Mouse (Mus musculus): ENCODE results near the gene Gbp2.
A peak's percentile ranks its signal among the peaks of the same experiment; 100 is the strongest.

Gene Gbp2

GRCm38 (mm10) chr3:142620111-142620955 lies at the start of gene Gbp2:
TSS of gene Gbp2 (plus strand) at chr3:142620602.
- DNase-seq: peak; percentile 16 to 32

GRCm38 (mm10) chr3:142570738-142571137 lies 49.7 kb upstream of the Gbp2 start:
- DNase-seq: no peak

- no peak for DNase-seq
These were observed 43.3 kb upstream of the Gbp2 start for GRCm38 (mm10) chr3:142577108-142577507.

GRCm38 (mm10) chr3:142578342-142578741 lies 42.1 kb upstream of the Gbp2 start:
- no peak for DNase-seq

- DNase-seq: no peak
These were observed 37.3 kb upstream of the Gbp2 start for GRCm38 (mm10) chr3:142583067-142583466.

- no peak for DNase-seq
These were observed 33.0 kb upstream of the Gbp2 start for GRCm38 (mm10) chr3:142587386-142587785.

GRCm38 (mm10) chr3:142588888-142589287 lies 31.5 kb upstream of the Gbp2 start:
- DNase-seq: no peak

- no peak for DNase-seq
These were observed 29.9 kb upstream of the Gbp2 start for GRCm38 (mm10) chr3:142590431-142591067.

- DNase-seq: no peak
These were observed 25.9 kb upstream of the Gbp2 start, which contains the start of gene Gbp2b for GRCm38 (mm10) chr3:142594547-142594946. TSS of gene Gbp2b (plus strand) at chr3:142594847.

GRCm38 (mm10) chr3:142597923-142598322 lies 22.5 kb upstream of the Gbp2 start:
- no peak for DNase-seq

GRCm38 (mm10) chr3:142601675-142602074 lies 18.7 kb upstream of the Gbp2 start:
- no peak for DNase-seq

- no peak for DNase-seq
These were observed 1.7 kb upstream of the Gbp2 start for GRCm38 (mm10) chr3:142618658-142619057.

- no peak for DNase-seq
These were observed 796 bp upstream of the Gbp2 start for GRCm38 (mm10) chr3:142619606-142620005.

GRCm38 (mm10) chr3:142620956-142621562 lies 657 bp downstream of the Gbp2 start:
- DNase-seq: no peak

GRCm38 (mm10) chr3:142630385-142630784 lies 10.0 kb downstream of the Gbp2 start:
- DNase-seq: peak in 1 of 2 experiments; percentile 11

GRCm38 (mm10) chr3:142640201-142640600 lies 19.8 kb downstream of the Gbp2 start:
- peak; percentile 38 to 81 for DNase-seq

- peak; percentile 36 to 78 for DNase-seq
These were observed 25.5 kb downstream of the Gbp2 start for GRCm38 (mm10) chr3:142645949-142646348.

- peak; percentile 19 to 30 for DNase-seq
These were observed 27.4 kb downstream of the Gbp2 start for GRCm38 (mm10) chr3:142647836-142648235.

- DNase-seq: no peak
These were observed 29.8 kb downstream of the Gbp2 start for GRCm38 (mm10) chr3:142650205-142650604.

GRCm38 (mm10) chr3:142664723-142665122 lies 44.3 kb downstream of the Gbp2 start:
- no peak for DNase-seq

- DNase-seq: no peak
These were observed 54.2 kb downstream of the Gbp2 start for GRCm38 (mm10) chr3:142674607-142675006.

All from kidney, adult 8-10 months (tissue).